Mouse (Mus musculus) ES-Bruce4 (cell line): ENCODE measurements around the gene Arl14.

ENCODE experiments used
- CTCF ChIP-seq: IDR thresholded peaks from one replicate; pipeline ENCODE4 v1.8.1; 2011; ENCODE audit warnings: low read depth, low read length
- POLR2A ChIP-seq: IDR thresholded peaks from one replicate; pipeline ENCODE4 v1.8.1; 2011; ENCODE audit warnings: low read length; ENCODE audit not compliant: insufficient read depth

GRCm38 (mm10) chr3:69231522-69232138 is 9.4 kb downstream of the Arl14 start:
- TF ChIP-seq CTCF (no peak), POLR2A (no peak)
